Mouse (Mus musculus): Measurements from ENCODE around the gene Cacna2d3. TPM values are rescaled to one million over a fixed set of nuclear protein-coding genes. Genes with fewer than 3 reads are reported as not detected.

Cacna2d3 gene
- polyA plus RNA-seq, 1 experiment from 2014 or later: 37.5 TPM

DNA sequence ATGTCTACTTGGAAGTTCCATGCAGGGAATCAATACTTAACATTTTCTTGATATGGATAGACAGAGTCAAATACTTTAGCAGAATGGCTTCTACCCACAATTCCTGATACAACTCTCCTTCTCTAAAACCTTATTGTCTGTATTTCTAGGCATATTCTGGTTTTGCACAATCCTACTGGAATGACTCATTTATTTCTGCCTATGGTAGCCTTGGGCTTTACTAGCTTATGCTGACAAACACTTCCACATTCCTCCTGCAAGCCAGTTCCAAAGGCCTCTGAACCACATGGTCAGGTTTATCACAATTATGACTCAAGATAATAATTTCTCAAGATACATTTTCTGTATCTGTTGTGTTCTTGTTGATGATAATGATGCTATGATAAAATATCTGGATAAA lies 336.2 kb downstream of the Cacna2d3 start:
- no peaks in the 10 kb centered on the region for H3K36me3 ChIP-seq
- ATAC-seq (ENCODE audit: insufficient number of reproducible peaks, low FRiP score, low TSS enrichment, low read depth): no peak

DNA sequence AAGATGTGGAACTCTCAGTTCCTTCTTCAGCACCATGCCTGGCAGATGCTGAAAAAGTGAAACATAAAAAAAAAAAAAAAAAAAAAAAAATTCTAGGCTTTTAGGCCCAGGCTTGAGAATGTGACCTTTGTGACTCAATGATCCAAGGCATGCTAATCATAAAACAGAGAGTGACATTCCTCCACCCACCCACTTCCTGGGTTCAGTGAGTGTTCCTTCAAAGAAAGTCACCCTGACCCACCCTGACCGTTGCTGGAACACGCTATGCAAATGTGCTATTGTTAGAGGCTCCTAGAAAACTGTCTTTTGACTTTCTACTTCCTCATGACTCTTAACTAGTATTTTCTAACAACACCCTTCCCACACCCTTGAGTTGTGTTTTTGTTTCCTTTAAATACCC lies 338.9 kb downstream of the Cacna2d3 start:
- Histone ChIP-seq H3K4me3 (replicated peaks) (no peak overlapping the region), H3K36me3 (no peaks in the 10 kb centered on the region), H3K27me3 (no peaks in the 10 kb centered on the region), H3K4me2 (replicated peaks) (no peak overlapping the region), H3K9ac (no peak overlapping the region), H3K4me1 (no peaks in the 10 kb centered on the region), H3K9me3 (replicated peaks) (no peaks in the 10 kb centered on the region), H3K27ac (replicated peaks) (no peak overlapping the region)
- no peak for ATAC-seq (ENCODE audit: insufficient number of reproducible peaks, low FRiP score, low TSS enrichment, low read depth)
- 89% methylated on average over 2 of the region's 2 CpGs for WGBS

More for the DNA sequence above, 336.2 kb downstream of the Cacna2d3 start:
- Histone ChIP-seq H3K4me2 (replicated peaks) (no peak overlapping the region), H3K9me3 (replicated peaks) (no peaks in the 10 kb centered on the region), H3K27ac (replicated peaks) (no peak overlapping the region), H3K4me3 (replicated peaks) (no peak overlapping the region), H3K9ac (no peak overlapping the region), H3K4me1 (no peaks in the 10 kb centered on the region), H3K27me3 (no peaks in the 10 kb centered on the region)

DNA sequence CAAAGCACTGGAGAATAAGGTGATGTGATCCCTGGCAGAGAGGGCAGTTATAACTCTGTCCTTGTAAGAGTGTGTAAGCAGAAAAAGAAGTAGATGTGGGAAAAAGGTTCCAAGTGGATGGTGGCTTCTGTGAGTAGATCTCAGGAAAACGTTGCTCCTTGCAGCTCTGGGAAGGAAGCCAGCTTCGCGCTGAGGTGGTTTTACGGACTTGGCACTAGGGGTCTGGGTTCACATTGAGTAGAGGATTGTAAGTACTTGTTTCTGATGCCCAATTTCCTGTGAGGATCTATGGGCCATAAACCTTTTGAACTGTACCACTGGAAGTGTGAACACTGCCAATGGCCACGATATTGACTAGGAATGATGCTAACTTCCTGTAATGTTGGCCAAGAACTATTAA lies 354.8 kb downstream of the Cacna2d3 start:
- Histone ChIP-seq H3K27me3 (no peaks in the 10 kb centered on the region), H3K4me1 (peaks cover 2% of the 10 kb centered on the region; the same call in 1 of the 2 replicates), H3K36me3 (no peaks in the 10 kb centered on the region), H3K27ac (replicated peaks) (no peak overlapping the region), H3K9me3 (replicated peaks) (no peaks in the 10 kb centered on the region), H3K4me3 (replicated peaks) (no peak overlapping the region), H3K9ac (no peak overlapping the region), H3K4me2 (replicated peaks) (no peak overlapping the region)
- 80% methylated on average over 5 of the region's 5 CpGs for WGBS
- no peak for ATAC-seq (ENCODE audit: insufficient number of reproducible peaks, low FRiP score, low TSS enrichment, low read depth)

DNA sequence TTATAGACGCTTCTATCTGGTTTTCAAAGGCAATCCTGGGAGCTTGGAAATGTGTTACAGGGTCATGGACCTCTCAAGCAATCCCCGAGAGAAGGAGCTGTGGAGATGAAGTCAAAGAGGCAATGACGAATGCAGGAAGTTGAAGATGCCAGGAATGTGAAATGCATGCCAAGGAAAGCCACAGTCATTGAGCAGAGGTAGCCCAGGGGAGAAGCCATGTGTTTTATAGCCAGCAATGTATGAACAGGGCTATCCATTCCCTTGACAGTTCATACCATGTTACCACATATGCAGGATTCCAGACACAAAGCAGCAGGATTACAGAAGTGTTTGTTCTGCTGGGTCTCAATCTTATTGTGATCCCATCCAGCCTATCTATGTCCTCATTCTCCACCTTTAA lies 359.2 kb downstream of the Cacna2d3 start:
- ATAC-seq (ENCODE audit: insufficient number of reproducible peaks, low FRiP score, low TSS enrichment, low read depth): no peak
- Histone ChIP-seq H3K27ac (replicated peaks) (no peak overlapping the region; the same call in 1 of the 2 replicates), H3K9ac (no peak overlapping the region), H3K4me3 (replicated peaks) (no peak overlapping the region), H3K4me1 (peaks cover 12% of the 10 kb centered on the region; the same call in 1 of the 2 replicates), H3K27me3 (no peaks in the 10 kb centered on the region), H3K9me3 (replicated peaks) (no peaks in the 10 kb centered on the region), H3K4me2 (replicated peaks) (no peak overlapping the region), H3K36me3 (no peaks in the 10 kb centered on the region)
- 33% methylated on average over 3 of the region's 3 CpGs for WGBS

DNA sequence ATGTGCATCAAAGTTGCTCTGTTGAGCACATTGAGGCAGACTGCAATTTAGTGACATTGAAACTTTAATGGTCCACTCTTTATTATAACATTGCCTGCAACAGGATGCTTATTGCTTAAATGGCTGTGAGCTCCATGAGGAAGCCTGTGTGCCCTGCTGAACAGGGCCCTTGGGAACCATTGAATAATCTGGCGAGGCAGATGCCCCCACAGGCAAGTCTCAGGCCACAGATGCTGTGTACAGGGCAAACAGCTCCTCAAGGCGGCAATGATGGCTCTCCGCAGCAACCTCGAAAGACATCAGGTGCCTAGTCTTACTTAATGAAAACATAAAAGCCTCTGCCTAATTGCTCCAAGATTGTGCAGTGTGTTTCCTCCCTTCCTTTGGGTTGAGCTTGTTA lies 371.0 kb downstream of the Cacna2d3 start:
- WGBS: 56% methylated on average over 4 of the region's 4 CpGs
- H3K4me3 ChIP-seq (replicated peaks): no peak overlapping the region
- H3K36me3 ChIP-seq: no peaks in the 10 kb centered on the region; the same call in 1 of the 2 replicates
- H3K9ac ChIP-seq: no peak overlapping the region
- no peak overlapping the region for H3K4me2 ChIP-seq (replicated peaks)
- H3K9me3 ChIP-seq (replicated peaks): no peaks in the 10 kb centered on the region
- no peak for ATAC-seq (ENCODE audit: insufficient number of reproducible peaks, low FRiP score, low TSS enrichment, low read depth)
- no peaks in the 10 kb centered on the region for H3K27me3 ChIP-seq
- H3K4me1 ChIP-seq: peaks cover 9% of the 10 kb centered on the region; the same call in 1 of the 2 replicates
- H3K27ac ChIP-seq (replicated peaks): no peak overlapping the region

DNA sequence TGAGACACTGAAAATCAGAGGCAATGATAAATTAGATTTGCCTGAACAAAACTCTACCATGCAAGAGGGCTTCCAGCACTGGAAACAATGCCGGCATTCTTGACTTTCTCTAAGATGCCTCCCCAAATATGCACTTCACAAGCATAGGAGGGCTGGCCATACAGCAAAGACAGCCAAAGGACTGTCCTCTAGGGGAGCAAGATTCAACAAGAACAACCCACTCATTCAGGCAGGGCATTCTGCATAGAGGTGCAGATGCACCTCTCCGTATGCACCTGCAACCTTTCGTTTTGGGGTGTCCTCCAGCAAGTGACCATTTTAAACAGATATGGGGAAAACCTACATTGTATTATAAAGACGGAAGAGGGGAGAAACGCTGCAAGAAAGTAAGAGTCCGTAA lies 380.1 kb downstream of the Cacna2d3 start:
- Histone ChIP-seq H3K4me1 (no peaks in the 10 kb centered on the region; the same call in 1 of the 2 replicates), H3K9me3 (replicated peaks) (no peaks in the 10 kb centered on the region), H3K27ac (replicated peaks) (no peak overlapping the region), H3K4me3 (replicated peaks) (no peak overlapping the region), H3K4me2 (replicated peaks) (no peak overlapping the region), H3K27me3 (no peaks in the 10 kb centered on the region), H3K36me3 (no peaks in the 10 kb centered on the region; the same call in 1 of the 2 replicates), H3K9ac (no peak overlapping the region)
- ATAC-seq (ENCODE audit: insufficient number of reproducible peaks, low FRiP score, low TSS enrichment, low read depth): no peak
- WGBS: 85% methylated on average over 6 of the region's 6 CpGs

DNA sequence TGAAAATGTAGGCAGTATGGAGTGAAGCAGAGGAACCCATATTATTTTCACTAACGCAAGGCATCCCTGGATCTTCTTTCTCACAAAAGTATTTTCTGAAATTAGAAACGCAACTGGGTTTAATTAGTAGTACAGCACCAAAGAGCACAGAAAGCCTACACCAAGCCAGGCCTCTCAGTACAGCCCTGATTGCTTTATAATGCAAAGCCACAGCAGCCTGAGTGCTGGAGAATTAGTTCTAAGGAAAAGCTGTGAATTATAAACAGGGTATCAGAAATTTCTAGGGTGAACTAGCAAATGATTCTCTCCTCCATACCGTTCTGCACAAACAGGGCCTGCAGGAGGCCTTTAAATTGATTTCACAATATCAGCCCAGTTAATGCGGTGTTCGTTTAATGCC lies 380.9 kb downstream of the Cacna2d3 start:
- no peaks in the 10 kb centered on the region for H3K9me3 ChIP-seq (replicated peaks)
- no peak overlapping the region for H3K9ac ChIP-seq
- H3K36me3 ChIP-seq: no peaks in the 10 kb centered on the region
- no peak overlapping the region for H3K4me2 ChIP-seq (replicated peaks)
- WGBS: 37% methylated on average over 5 of the region's 5 CpGs
- no peak for ATAC-seq (ENCODE audit: insufficient number of reproducible peaks, low FRiP score, low TSS enrichment, low read depth)
- H3K27me3 ChIP-seq: no peaks in the 10 kb centered on the region
- no peak overlapping the region for H3K27ac ChIP-seq (replicated peaks)
- no peak overlapping the region for H3K4me3 ChIP-seq (replicated peaks)
- H3K4me1 ChIP-seq: no peaks in the 10 kb centered on the region; the same call in 1 of the 2 replicates

DNA sequence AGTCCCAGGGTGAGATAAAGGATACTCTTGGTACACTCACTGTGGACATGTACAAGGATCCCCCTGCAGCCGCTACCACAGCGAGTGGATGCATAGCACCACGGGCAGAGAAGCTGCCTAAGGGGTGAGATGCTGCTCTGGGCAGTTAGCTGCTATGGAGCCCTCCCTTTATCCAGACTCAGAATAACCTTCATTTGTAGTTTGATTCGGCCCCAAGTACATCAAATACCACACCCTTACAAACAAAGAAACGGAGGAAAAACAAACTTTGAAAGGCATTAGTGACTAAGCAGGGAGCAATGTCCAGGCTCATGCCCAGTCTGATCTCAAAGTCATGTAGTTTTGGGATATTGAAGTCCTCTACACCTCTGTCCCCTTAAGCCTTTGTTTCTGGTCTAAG lies 386.8 kb downstream of the Cacna2d3 start:
- no peak overlapping the region for H3K4me3 ChIP-seq (replicated peaks)
- ATAC-seq (ENCODE audit: insufficient number of reproducible peaks, low FRiP score, low TSS enrichment, low read depth): no peak
- no peaks in the 10 kb centered on the region for H3K9me3 ChIP-seq (replicated peaks)
- no peaks in the 10 kb centered on the region for H3K27me3 ChIP-seq
- no peaks in the 10 kb centered on the region; the same call in 1 of the 2 replicates for H3K4me1 ChIP-seq
- 85% methylated on average over 5 of the region's 5 CpGs for WGBS
- H3K27ac ChIP-seq (replicated peaks): no peak overlapping the region
- H3K4me2 ChIP-seq (replicated peaks): no peak overlapping the region
- H3K9ac ChIP-seq: no peak overlapping the region
- H3K36me3 ChIP-seq: no peaks in the 10 kb centered on the region

DNA sequence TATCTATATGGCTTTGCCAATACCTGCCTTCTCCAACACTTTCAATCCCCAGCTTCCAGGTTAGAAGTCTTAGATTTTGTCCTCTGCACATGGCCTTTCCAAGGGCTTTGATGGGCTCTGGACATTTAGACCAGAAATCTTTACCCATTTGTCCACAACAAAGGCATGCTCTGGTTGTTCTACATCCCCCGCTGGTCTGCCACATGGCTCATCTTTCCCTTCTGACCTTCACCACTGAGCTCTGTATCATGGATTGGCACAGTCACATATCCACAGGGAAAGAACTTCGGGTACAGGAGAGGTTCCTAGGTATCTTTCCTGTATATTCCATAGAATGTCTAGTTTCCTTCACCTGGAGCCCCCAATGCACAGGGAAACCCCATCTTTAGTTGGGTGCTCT lies 387.4 kb downstream of the Cacna2d3 start:
- Histone ChIP-seq H3K9ac (no peak overlapping the region), H3K27me3 (no peaks in the 10 kb centered on the region), H3K36me3 (no peaks in the 10 kb centered on the region), H3K9me3 (replicated peaks) (no peaks in the 10 kb centered on the region), H3K4me3 (replicated peaks) (no peak overlapping the region), H3K27ac (replicated peaks) (no peak overlapping the region), H3K4me2 (replicated peaks) (no peak overlapping the region), H3K4me1 (no peaks in the 10 kb centered on the region; the same call in 1 of the 2 replicates)
- no peak for ATAC-seq (ENCODE audit: insufficient number of reproducible peaks, low FRiP score, low TSS enrichment, low read depth)
- WGBS: 93% methylated on average over 2 of the region's 2 CpGs

DNA sequence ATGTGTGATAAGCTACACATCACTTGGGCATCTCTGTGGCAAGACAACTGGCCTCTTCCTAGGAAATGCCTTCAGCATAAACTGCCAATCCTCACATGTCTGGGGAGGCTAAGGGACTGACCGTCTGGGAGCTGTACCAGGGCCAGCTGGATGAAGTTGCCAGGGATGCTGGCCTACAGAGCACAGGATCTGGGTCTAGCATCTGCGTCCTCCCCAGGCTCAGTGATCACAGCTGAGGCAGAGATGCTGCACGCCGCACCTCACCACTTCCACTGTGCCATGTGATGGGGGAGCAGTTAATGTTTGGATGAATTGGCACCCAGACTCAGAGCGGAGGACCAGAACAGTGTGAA lies 397.3 kb downstream of the Cacna2d3 start:
- no peak for ATAC-seq (ENCODE audit: insufficient number of reproducible peaks, low FRiP score, low TSS enrichment, low read depth)
- H3K27ac ChIP-seq (replicated peaks): no peak overlapping the region
- H3K4me2 ChIP-seq (replicated peaks): no peak overlapping the region
- no peak overlapping the region for H3K9ac ChIP-seq
- H3K36me3 ChIP-seq: no peaks in the 10 kb centered on the region
- H3K4me1 ChIP-seq: no peaks in the 10 kb centered on the region
- H3K4me3 ChIP-seq (replicated peaks): no peak overlapping the region
- no peaks in the 10 kb centered on the region for H3K27me3 ChIP-seq
- WGBS: 90% methylated on average over 5 of the region's 5 CpGs
- H3K9me3 ChIP-seq (replicated peaks): no peaks in the 10 kb centered on the region

DNA sequence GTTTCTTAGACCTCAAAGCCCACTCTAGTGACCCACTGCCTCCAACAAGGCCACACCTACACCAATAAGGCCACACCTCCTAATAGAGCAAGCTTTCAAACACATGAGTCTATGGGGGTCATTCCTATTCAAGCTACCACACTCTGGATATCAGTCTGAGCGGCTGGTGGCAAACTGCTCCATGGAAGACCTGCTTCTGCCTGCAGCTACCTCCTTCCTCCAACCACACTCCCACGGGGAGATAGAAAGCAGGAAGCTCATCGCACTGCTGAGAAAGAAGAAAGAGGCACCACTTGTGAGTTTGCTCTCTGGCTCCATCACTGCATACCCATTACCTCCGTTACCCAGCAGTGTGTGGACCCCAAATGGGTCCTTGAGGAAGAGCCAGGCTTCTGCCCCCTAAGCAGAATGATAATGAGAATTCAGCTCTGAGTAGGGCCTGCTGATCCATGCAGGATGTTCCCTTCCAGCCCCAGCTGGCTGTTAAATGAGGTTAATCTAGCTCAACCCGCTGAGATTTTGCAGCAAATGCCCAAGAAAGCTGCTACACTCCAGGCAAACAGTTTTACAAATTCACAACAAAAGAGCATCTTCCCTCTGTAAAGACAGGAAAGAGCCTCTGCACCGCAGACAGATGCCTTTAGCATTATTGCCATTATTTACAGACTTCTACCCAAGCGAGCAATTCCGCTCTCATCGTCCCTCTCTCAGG lies 397.8 kb downstream of the Cacna2d3 start:
- H3K9ac ChIP-seq: no peak overlapping the region
- 87% methylated on average over 9 of the region's 9 CpGs for WGBS
- no peaks in the 10 kb centered on the region for H3K27me3 ChIP-seq
- H3K4me3 ChIP-seq (replicated peaks): no peak overlapping the region
- H3K4me2 ChIP-seq (replicated peaks): no peak overlapping the region
- H3K27ac ChIP-seq (replicated peaks): no peak overlapping the region
- H3K4me1 ChIP-seq: no peaks in the 10 kb centered on the region
- ATAC-seq (ENCODE audit: insufficient number of reproducible peaks, low FRiP score, low TSS enrichment, low read depth): no peak
- H3K36me3 ChIP-seq: no peaks in the 10 kb centered on the region
- H3K9me3 ChIP-seq (replicated peaks): no peaks in the 10 kb centered on the region

DNA sequence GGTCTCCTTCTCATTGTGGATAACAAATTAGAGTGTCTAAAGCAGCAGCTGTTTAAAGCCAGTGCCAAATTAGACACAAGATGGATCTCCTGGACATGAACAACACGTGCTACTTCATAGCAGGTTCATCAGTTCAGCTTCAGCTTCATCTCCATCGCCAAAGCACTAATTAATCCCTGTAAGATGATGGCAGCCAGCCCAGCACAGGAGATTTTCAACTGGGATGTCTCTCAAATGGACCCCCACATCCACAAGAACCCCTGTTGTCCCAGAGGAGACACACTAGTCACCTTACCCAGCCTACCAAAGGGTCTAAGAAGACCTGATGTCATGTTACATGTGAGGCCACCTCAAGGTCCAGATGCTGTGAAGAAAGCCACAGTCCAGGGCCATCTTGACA lies 408.2 kb downstream of the Cacna2d3 start:
- Histone ChIP-seq H3K4me3 (replicated peaks) (no peak overlapping the region), H3K4me1 (no peaks in the 10 kb centered on the region), H3K4me2 (replicated peaks) (no peak overlapping the region), H3K36me3 (no peaks in the 10 kb centered on the region), H3K27ac (replicated peaks) (no peak overlapping the region), H3K9me3 (replicated peaks) (no peaks in the 10 kb centered on the region), H3K27me3 (no peaks in the 10 kb centered on the region), H3K9ac (no peak overlapping the region)
- 80% methylated on average over 2 of the region's 2 CpGs for WGBS
- ATAC-seq (ENCODE audit: insufficient number of reproducible peaks, low FRiP score, low TSS enrichment, low read depth): no peak

Measured in embryonic facial prominence, embryonic 15.5 days (tissue).